ENCODE assay signal across 30 mouse cellular contexts in genomic region chrX:82809171-82809570, GRCm38 (mm10).
"Had no signal": no experiment of that assay in that cellular context is flagged by ENCODE, and none has a peak within 500 bp of the region (broad histone marks: within the 10 kb centered on the region; RNA-seq: fewer than 3 reads in every experiment).

No protein-coding gene starts in this region.

- H3K27ac ChIP-seq: limb, embryonic 10.5 days; limb, embryonic 12.5 days; limb, embryonic 13.5 days; limb, embryonic 15.5 days; liver, embryonic 12.5 days; liver, embryonic 13.5 days; liver, embryonic 14.5 days; liver, embryonic 15.5 days; lung, embryonic 15.5 days; macrophage; midbrain, embryonic 10.5 days; midbrain, embryonic 12.5 days; midbrain, embryonic 13.5 days; midbrain, embryonic 15.5 days had no signal

- H3K4me1 ChIP-seq: limb, embryonic 10.5 days; limb, embryonic 12.5 days; limb, embryonic 13.5 days; limb, embryonic 15.5 days; liver, embryonic 12.5 days; liver, embryonic 13.5 days; liver, embryonic 15.5 days; lung, embryonic 15.5 days; megakaryocyte, embryonic 14.5 days; midbrain, embryonic 10.5 days; midbrain, embryonic 12.5 days; midbrain, embryonic 13.5 days; midbrain, embryonic 15.5 days had no signal

- H3K4me3 ChIP-seq: limb, embryonic 10.5 days; limb, embryonic 12.5 days; limb, embryonic 13.5 days; limb, embryonic 15.5 days; liver, embryonic 12.5 days; liver, embryonic 13.5 days; liver, embryonic 15.5 days; lung, embryonic 15.5 days; megakaryocyte, embryonic 14.5 days; midbrain, embryonic 10.5 days; midbrain, embryonic 12.5 days; midbrain, embryonic 13.5 days; midbrain, embryonic 15.5 days; myocyte had no signal

- H3K4me2 ChIP-seq: limb, embryonic 12.5 days; limb, embryonic 13.5 days; limb, embryonic 15.5 days; liver, embryonic 11.5 days; liver, embryonic 12.5 days; liver, embryonic 13.5 days; liver, embryonic 15.5 days; lung, embryonic 14.5 days; lung, embryonic 15.5 days; midbrain, embryonic 11.5 days; midbrain, embryonic 12.5 days; midbrain, embryonic 13.5 days; midbrain, embryonic 15.5 days had no signal

- H3K9me3 ChIP-seq: limb, embryonic 10.5 days; limb, embryonic 12.5 days; limb, embryonic 13.5 days; limb, embryonic 15.5 days; liver, embryonic 12.5 days; liver, embryonic 13.5 days; liver, embryonic 15.5 days; lung, embryonic 15.5 days; megakaryocyte, embryonic 14.5 days; midbrain, embryonic 10.5 days; midbrain, embryonic 12.5 days; midbrain, embryonic 13.5 days; midbrain, embryonic 15.5 days had no signal

- DNase-seq: left cerebral cortex, postnatal 4 days; liver; liver, embryonic 13.5 days; liver, postnatal 0 days; lung, adult 18-20 months; lung, adult 2 months; lung, embryonic 14.5 days; lung, postnatal 10 days; lung, postnatal 14 days; lung, postnatal 36 days; lung, postnatal 4 days; midbrain, embryonic 14.5 days had no signal

- H3K36me3 ChIP-seq: limb, embryonic 10.5 days; limb, embryonic 12.5 days; limb, embryonic 13.5 days; limb, embryonic 15.5 days; liver, embryonic 12.5 days; liver, embryonic 13.5 days; liver, embryonic 15.5 days; lung, embryonic 15.5 days; midbrain, embryonic 10.5 days; midbrain, embryonic 12.5 days; midbrain, embryonic 13.5 days; midbrain, embryonic 15.5 days had no signal

- H3K9ac ChIP-seq: limb, embryonic 12.5 days; limb, embryonic 13.5 days; limb, embryonic 15.5 days; liver, embryonic 12.5 days; liver, embryonic 13.5 days; liver, embryonic 14.5 days; liver, embryonic 15.5 days; liver, postnatal 0 days; lung, embryonic 14.5 days; lung, embryonic 15.5 days; midbrain, embryonic 12.5 days; midbrain, embryonic 13.5 days; midbrain, embryonic 15.5 days had no signal

- ATAC-seq: liver, embryonic 12.5 days; liver, postnatal 0 days; lung, postnatal 0 days; midbrain, embryonic 13.5 days; midbrain, embryonic 15.5 days had no signal

- H3K27me3 ChIP-seq: limb, embryonic 12.5 days; limb, embryonic 13.5 days; limb, embryonic 15.5 days; liver, embryonic 12.5 days; liver, embryonic 13.5 days; liver, embryonic 15.5 days; lung, embryonic 15.5 days; megakaryocyte, embryonic 14.5 days; midbrain, embryonic 12.5 days; midbrain, embryonic 13.5 days; midbrain, embryonic 15.5 days had no signal
